Mouse (Mus musculus) B cell, adult 67 days (primary cell): ENCODE measurements around the gene Olfr1301. TPM values are rescaled to one million over a fixed set of nuclear protein-coding genes. Genes with fewer than 3 reads are reported as not detected.

Experiments
- total RNA-seq, 2 experiments: library from RNA; stranded (reverse); gene quantifications; 4 replicates each; pipeline ENCODE4 v1.2.4; 2023

Gene Olfr1301
- not detected for total RNA-seq

GRCm38 (mm10) chr2:111750706-111751105 lies at the start of gene Olfr1301:
Gene Olfr1301 (plus strand): TSS chr2:111751006.

GRCm38 (mm10) chr2:111777129-111777528 lies 26.3 kb downstream of the Olfr1301 start, which contains the start of gene Olfr1302:
Gene Olfr1302 (plus strand): TSS chr2:111777429.

Other genes with a start within 250 kb of the Olfr1301 start
- not detected for gene Olfr1293-ps, start 225.8 kb upstream of the Olfr1301 start, total RNA-seq
- gene Olfr1294, start 210.7 kb upstream of the Olfr1301 start, total RNA-seq = not detected
- not detected for gene Olfr1295, start 181.3 kb upstream of the Olfr1301 start, total RNA-seq
- gene Olfr1297, start 124.5 kb upstream of the Olfr1301 start, total RNA-seq = not detected
- not detected for gene Olfr1298, start 101.8 kb upstream of the Olfr1301 start, total RNA-seq
- not detected for gene Olfr1299, start 89.6 kb upstream of the Olfr1301 start, total RNA-seq
- not detected for gene Olfr1302, start 26.4 kb downstream of the Olfr1301 start, total RNA-seq
- gene Olfr1303, start 69.3 kb downstream of the Olfr1301 start, total RNA-seq = not detected
- not detected for gene Olfr1305, start 126.1 kb downstream of the Olfr1301 start, total RNA-seq
- gene Olfr1306, start 165.3 kb downstream of the Olfr1301 start, total RNA-seq = not detected
- under 1 TPM; 0.06 to 0.09 TPM for gene Olfr1307, start 198.4 kb downstream of the Olfr1301 start, total RNA-seq
- not detected for gene Olfr1308, start 213.9 kb downstream of the Olfr1301 start, total RNA-seq
- not detected for gene Olfr1309, start 239.3 kb downstream of the Olfr1301 start, total RNA-seq